Mouse (Mus musculus) liver, postnatal 0 days (tissue): ENCODE data around the gene Wrap53.

Source experiments
- CTCF ChIP-seq: sonication (generic); IDR thresholded peaks from 2 replicates; pipeline ENCODE4 v1.5.1; 2016; ENCODE audit warnings: antibody characterized with exemption, low read depth
- EP300 ChIP-seq: IDR thresholded peaks from 2 replicates; pipeline ENCODE4 v1.6.1; 2016; ENCODE audit warnings: antibody characterized with exemption, low read depth, mild to moderate bottlenecking

DNA sequence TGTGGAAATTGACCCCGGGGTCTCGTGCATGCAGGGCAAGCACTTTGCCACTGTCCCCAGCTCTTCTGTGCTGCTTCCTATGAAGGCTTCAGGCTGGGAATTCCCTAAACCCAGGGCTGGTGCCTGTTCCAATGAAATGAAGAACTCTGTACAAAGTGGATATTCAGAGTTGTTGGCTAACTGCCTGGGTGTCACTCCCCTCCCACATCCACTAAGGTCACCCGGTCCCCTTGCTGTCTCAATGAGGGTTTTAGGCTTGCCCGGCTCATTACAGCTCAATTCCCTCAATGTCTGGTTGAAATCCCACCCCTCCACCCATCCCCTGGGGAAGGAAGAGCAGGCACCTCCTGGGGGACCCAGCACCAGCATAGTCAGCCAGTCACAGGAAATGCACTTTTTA lies 60.1 kb downstream of the Wrap53 start:
- TF ChIP-seq CTCF (no peak), EP300 (no peak)
